Mouse (Mus musculus) CD8-positive naive resting alpha-beta T cell, adult 2 months (primary cell): ENCODE data around the gene Itgb2.
A peak's percentile ranks its signal among the peaks of the same experiment; 100 is the strongest.

Source experiments
- DNase-seq, 2 experiments: peaks; one replicate each; pipeline ENCODE4 v3.0.0; 2022; ENCODE audit warnings: low read depth in 2 of 2, low spot score in 2 of 2

The Itgb2 gene

DNA sequence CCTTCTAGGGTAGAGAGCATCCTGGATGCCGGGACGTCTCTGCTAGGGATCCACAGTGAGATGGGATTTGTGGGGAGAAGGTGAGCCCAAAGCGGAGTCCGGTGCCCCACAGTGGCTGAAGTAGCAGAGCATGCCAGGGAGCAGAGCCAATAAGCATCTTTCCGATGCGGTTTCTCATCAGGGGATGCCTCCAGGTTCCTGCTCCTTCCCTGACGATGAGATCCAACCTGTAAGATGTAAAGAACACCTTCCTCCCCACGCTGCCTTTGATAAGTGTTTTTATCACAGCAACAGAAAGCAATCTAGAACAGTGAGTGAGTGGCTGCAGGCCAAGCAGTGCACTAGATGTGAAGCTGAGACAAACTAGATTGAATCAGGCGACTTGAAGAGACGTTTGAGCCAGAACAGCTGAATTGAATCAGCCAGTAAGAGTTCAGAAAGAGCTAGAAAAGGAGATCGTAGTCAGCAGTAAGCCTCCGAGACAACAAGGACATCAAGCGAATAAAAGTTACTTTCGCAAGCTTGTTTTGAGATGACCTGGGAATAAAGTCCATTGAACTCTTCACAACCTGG, 13.6 kb upstream of the Itgb2 start:
- no peak for DNase-seq

- peak; percentile 65 to 69 for DNase-seq
Measured at GRCm38 (mm10) chr10:77517066-77517620, 12.9 kb upstream of the Itgb2 start.

GRCm38 (mm10) chr10:77517801-77518200, 12.3 kb upstream of the Itgb2 start:
- no peak for DNase-seq

DNA sequence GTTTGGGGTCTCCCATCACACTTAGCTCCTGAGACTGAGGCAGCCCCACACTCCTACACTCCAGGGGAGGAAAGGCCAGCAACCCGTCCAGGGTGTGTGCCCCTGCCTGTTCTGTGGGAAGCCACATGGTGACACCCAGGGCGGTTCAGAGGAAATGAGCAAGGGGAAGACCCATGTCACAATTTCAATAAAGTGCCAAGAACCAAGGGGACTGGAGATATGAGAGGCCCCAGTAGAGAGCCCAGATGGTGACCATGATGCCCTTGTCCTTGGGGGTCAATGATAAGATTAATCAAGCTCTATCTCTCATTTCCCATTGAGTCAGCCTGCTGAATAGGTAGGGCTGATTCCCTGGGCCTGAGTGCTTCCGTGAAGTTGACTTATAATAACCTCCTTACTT, 10.9 kb upstream of the Itgb2 start:
- no peak for DNase-seq

DNA sequence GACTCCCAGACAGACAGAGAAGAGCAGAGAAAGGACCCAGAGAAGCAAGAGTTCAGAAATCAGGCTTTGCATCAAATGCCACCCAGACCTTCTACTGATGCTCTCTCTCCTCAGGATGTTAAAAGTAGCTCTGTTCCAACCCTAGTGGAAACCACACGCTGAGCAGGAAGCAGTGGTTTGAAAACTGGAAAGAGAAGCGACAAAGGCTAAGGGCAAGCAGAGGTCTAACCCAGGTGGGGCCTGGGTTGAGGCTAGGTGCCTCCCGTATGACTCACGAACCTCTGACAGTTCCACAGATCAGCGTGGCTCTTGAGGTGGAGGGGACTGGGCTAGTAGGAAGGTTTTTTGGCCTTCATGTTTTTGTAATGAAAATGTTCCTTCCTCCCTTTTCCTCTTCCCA, 9.6 kb upstream of the Itgb2 start:
- DNase-seq, result peak; percentile 58 to 68

- peak; percentile 65 to 66 for DNase-seq
Measured at GRCm38 (mm10) chr10:77522021-77522731, 7.9 kb upstream of the Itgb2 start.

DNA sequence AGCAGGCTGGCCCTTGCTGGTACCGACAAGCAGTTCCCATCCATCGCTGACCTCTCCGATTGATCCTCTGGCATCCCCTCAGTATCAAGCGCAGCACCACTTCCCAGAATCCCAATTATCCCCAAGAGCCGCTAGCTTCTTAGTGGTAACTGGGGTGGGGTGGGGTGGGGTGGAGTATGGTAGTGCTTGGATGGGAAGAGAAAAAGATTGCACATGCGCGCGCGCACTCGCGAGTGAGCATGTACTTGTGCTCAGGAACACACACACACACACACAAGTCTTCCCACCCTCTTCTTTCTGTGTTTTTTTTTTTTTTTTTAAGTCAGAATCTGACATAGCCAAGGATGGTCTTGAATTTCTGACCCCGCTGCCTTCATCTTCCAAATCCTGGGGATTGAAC, 7.3 kb upstream of the Itgb2 start:
- no peak for DNase-seq

GRCm38 (mm10) chr10:77523321-77523720, 6.7 kb upstream of the Itgb2 start:
- DNase-seq, result no peak

DNA sequence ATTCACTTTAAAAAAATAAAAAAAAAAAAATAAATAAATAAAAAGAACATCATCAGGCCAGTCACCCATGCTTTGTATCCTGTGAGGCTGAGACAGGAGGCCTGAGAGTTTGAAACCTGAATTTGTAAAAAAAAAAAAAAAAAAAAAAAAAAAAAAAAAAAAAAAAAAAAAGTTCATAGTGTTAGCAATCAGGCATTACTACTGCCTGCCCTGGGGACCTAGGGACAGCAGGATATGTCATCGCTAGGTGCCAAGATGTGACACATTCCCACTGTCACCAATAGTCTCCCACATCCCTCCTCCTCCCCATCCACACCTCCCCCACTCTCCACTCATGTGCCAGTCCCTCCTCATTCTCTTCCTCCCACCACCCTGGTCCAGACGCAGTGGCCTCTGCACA, 3.6 kb upstream of the Itgb2 start:
- DNase-seq, result no peak

DNA sequence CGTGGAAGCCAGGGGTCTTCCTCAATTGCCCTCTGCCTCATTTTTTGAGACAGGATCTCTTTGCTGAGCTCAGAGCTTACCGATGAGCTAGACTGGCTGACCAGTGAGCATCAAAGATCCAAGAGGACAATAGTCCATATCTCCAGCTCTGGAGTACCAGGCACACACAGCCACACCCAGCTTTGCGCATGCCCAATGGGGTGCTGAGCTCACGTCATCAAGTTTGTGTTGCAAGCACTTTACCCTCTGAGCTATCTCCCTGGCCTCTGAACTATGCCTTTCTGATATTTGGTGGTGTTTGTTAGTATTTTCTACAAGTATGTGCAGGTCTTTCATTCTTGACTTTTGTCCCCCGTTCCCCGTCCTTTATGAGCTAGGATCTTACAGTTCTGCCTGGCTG, 1.4 kb upstream of the Itgb2 start:
- no peak for DNase-seq

DNA sequence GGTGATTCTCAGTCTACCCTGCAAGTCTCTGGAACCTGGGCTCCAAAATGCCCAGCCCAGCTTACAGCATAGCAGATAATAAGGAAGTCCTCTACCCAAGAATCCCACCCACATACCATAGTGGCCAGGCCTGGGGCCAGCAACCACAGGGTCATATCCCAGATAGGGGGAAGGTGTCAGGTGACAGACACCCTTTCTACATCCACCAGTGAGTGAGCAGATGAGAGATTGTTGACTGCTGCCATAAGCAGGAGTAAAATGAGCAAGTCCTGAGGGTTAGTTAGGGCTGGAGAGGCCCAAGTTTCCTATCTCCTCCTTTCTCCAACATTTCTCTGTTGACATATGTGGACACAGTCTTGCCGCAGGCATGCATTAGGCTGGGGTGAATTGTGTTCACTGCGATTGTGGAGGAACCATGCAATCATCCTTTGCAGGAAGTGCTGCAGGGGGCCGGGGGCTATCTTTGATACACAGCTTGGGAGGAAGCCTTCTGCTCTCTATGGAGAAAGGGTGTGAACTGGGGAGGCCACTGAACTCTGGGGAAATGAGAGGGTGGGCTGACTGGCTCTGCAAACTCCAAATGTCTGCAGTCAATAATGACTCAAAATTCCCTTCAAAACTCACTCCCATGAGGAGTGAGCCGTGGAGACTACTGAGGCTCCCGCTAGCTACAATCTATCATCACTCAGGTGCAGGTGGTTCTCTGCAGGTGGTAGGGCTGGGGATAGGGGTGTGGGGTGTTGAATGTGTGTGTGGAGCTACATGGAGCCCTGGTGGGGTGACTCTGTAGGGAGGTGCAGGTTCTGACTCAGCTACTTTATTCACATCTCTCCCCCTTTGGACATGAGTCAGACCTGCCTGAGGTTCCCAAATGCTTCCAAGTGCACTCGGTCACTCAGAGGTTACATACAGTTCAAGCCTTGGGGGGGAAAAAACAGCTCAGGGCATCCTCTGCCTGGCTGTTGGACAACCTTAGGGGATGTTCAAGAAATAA, 1.3 kb downstream of the Itgb2 start:
- DNase-seq, result no peak

DNA sequence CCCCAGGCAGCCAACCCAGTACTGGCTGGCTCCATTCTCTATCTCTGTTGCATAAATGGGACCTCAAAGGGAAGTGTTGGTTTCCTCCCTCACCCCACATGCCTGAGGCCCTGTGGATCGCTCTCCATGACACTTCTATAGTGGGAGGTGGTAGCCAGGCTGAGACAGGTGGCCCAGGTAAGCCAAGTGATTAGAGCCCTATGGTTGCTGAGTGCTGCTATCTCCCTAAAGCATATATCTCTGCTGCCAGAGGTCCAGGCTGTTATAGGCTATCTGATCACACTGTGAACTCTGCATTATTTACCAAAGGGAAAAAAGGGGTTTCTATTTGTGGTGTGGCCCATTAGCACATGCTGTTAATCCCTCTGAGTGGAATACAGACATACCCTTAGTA, 2.0 kb downstream of the Itgb2 start:
- no peak for DNase-seq

- no peak for DNase-seq
Measured at GRCm38 (mm10) chr10:77536727-77537126, 6.7 kb downstream of the Itgb2 start.

DNA sequence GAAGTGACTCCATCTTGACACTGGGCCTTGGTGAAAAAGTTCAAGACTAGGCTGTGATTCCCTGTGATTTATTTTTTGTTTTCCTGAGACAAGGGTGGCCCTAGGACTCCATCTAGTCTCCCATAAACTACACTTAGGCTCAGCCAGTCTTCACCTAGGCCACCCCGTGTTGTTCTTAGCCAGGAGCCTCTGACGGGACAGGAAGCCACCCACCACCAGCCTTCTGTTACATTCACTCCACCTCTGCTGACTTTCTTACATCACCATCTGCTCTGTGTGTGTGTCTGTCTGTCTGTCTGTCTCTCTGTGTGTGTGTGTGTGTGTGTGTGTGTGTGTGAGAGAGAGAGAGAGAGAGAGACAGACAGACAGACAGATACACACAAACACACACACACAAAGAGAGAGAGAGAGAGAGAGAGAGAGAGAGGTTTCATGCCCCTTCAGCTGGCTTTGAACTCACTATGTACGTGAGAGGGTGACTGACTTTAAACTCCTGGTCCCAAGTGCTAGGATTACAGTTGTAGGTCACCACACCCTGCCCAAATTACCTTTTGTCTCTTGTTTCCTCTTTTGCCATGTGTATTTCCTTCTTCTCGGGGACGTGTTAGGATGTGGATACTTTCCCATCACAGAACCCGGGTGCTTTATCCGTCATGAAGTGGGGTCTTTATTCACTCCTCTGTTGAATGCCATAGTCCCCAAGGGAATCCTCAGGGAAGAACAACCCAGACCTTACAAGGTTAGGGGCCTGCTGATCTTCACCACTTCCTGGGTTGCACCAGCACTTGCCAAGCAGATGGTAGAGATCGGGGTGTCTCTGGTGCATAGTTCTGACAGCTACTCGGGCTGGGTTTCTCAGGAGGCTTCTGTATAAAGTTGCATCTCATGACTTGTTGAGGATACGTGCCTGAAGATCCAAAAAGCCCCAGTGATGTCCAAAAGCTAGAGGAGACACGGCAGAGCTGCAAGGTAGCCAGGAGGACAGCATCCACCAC, 7.5 kb downstream of the Itgb2 start:
- DNase-seq, result peak; percentile 41 to 49

DNA sequence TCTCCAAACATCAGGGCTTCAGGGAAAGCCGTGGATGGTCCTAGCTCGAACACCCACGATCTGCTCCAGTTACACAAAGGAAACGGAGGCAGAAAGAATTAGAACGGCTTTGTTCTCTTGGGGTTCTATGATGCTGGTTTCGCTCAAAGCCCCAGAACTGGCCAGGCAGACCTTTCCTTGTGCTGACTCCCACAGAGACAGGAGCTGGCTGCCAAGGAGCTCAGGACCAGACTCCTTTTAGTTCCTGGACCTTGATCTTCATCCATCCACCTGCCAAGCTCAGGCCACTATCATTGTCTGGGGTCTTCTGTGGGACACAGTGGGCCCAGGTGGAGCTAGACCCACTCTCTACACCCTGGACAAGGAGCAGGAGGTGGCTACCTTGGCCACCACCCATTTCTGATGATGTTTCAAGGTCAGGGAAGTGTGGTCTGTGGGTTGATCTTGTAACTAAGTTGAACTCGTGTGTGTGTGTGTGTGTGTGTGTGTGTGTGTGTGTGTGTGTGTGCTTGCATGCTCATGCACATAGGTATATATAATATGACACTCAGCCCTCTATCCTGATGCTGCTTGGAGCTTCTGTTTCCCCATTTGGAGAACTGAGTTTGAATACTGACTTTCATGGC, 9.4 kb downstream of the Itgb2 start:
- no peak for DNase-seq

- no peak for DNase-seq
Measured at GRCm38 (mm10) chr10:77540576-77541102, 10.6 kb downstream of the Itgb2 start.

- DNase-seq, result no peak
Measured at GRCm38 (mm10) chr10:77541864-77542666, 12.0 kb downstream of the Itgb2 start.

DNA sequence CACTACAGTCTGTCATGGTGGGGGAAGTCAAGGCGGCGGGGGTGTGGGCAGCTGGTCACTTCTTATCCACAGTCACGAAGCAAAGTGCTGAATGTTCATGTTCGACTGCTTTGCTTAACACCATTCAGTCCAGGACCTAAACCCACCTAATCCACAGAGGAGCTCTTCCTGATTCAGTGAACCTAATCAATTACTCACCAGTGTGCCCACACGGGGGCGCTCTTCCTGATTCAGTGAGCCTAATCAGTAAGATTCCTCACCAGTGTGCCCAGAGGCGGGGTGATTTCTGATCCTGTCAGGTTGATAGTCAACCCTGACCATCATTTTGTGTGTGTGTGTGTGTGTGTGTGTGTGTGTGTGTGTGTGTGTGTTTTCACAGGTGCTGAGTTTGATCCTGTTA, 13.2 kb downstream of the Itgb2 start:
- DNase-seq, result peak; percentile 30 to 59

- DNase-seq, result no peak
Measured at GRCm38 (mm10) chr10:77544916-77545315, 14.9 kb downstream of the Itgb2 start.
